Mouse (Mus musculus) layer of hippocampus, postnatal 36 days (tissue): ENCODE measurements at regions not wholly inside any gene's neighbourhood (a gene's known extent, or its start where the extent isn't known, plus 50 kb on each side); places are given as distances from the start of the nearest gene placed in this dataset.
A peak's percentile ranks its signal among the peaks of the same experiment; 100 is the strongest.

Experiments
- DNase-seq, 2 experiments: peaks; one replicate each; pipeline ENCODE4 v3.0.0; 2022

DNA sequence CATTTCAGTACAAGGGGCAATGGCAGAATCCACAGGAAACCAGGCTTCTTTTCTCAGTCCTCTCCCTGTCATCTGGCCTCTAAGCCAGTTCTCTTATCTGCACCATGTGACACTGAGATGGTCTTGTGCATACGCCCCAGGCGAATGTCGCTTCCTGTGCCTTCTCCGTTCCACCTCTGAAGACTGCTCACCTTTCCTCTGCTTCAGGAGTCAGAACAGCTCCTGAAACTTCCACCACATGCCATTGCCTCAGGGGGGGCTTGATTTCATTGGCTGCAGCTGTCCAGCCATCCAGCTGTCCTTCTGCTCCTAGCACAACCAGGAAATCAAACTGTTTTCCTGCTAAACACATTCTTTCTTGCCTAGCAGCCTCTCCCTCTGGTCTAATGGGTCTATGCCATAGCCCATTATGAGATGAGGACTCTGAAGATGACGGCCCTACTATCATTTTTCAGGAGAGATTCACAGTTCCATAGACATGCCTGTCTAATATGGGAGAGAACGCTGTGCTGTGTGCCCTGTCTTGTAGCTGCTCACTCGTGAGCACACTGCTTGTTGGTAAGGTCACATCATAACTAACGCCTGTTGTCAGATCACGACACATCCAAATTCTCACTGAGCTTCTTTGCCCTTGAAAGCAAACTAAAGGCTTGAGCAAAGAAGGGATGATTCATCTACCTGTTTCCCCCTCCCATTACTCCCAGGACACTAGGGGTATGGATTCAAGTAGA, 129.9 kb upstream of the Fmo9 start:
- DNase-seq: no peak

GRCm38 (mm10) chr1:166812072-166812461, 130.4 kb upstream of the Fmo9 start:
- no peak for DNase-seq

DNA sequence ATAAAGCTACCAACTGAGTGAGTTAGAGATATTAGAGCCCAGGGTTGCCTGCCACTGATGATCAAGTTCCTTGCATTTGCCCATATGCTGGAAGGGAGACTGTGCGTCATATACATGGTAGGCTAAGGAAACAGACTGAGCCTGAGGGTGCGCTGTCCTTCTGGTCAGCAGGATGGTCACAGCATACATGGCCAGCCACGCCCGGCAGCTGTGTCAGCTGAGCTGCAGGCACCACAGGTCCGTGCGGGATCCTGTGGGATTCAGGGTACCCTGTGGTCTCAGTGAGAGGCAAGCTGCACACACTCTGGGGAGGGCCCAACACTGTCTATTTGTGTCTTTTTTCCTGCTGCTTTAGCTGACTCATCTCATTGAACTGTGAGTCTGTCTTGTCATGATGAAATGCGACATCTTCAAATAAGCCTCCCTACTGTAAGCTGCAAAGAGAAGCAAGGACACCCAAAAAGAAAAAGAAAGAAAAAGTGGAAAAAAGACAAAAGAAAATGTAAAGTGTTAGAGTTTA, 131.3 kb upstream of the Fmo9 start:
- no peak for DNase-seq

DNA sequence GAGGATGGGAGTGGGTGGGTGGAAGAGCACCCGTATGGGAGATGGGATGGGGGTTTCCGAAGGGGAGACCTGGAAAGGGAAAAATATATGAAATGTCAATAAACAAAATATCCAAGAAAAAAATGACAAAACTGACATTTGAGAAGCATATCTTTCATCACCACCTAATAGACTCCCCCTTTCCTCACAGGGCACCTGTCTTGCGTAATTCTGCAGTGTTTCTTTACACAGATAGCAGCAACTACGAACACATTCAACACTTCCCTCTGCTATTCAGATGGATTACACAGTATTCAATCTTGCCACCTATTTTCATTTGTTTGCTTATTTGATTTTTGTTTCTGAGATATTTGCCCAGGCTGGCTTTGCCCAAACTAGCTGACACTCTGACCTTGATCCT, 136.3 kb upstream of the Fmo9 start:
- DNase-seq: no peak

DNA sequence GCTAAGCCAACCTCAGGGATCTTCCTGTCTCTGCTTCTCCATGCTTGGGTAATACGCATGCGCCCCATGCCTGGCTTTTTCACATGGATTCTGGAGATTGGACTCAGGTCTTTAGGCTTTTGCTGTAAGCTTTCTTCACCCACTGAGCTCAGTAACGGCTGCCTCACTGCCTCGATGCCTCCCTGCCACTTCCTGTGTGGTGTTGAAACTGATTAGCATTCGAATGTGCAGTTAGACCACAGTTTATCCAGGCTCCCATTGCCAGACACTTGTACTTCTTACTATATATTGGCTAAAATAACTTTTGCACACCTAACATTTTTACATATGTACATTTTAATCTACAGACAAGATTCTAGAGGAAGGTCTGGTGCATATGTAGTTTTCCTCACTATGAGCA, 137.0 kb upstream of the Fmo9 start:
- DNase-seq: no peak

- no peak for DNase-seq
Measured at GRCm38 (mm10) chr1:166819420-166819819, 137.8 kb upstream of the Fmo9 start.

DNA sequence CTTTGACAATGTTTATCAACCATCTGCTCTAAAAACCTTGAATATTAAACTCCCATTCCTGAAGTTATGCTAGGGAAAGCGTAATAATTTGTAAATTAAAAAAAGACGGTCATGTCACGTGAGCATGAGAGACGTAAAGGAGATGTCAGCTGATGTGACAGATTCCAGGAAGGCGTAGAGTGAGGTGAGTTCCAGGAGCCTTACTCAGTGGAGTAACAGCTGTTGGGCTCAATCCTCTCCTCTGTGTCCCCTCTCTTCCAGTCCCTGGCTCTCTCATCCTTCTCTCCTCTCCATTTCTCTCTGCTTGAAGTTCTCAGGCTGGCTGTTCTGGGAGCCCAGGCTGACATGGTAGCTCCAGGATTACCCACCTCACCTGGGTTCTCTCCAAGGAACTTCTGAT, 138.4 kb upstream of the Fmo9 start:
- no peak for DNase-seq

- no peak for DNase-seq
Measured at GRCm38 (mm10) chr1:166821146-166821545, 139.5 kb upstream of the Fmo9 start.

DNA sequence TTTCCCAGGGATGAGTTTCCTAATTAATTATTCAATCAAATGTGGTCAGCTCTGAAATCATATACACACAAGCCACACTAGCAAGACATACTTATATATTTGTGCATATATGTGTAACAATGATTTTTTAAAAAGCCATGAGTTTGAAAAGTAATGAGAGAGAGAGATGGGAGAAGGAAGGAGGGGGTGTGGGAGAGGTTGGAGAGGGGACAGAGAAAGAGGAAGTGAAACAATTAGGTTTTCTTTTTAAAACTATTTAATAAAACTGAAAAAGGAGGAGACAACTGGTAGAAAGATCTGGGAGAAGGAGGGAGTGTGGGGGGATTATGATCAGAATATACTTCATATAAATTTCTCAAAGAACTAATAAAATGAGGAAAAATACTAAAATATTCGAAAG, 155.7 kb upstream of the Fmo9 start:
- no peak for DNase-seq

DNA sequence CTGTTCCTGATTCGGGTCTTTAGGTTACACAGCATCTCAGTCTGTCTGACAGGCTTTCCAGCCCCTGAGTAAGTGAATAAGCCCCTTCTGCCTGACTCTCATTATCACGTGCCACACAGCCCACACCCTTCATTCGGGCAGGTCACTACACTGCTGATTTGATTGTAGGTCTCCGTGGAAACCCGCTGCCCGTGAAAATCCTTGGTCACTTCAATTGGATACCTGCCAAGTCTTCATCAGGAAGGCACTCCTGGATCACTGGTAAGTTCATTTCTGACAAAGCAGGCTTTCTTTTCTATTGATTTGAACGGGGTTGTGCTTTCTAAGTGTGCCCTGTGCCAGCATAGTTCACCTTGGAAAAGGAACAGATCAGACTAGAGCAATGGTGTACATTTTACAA, 158.2 kb upstream of the Fmo9 start:
- no peak for DNase-seq

DNA sequence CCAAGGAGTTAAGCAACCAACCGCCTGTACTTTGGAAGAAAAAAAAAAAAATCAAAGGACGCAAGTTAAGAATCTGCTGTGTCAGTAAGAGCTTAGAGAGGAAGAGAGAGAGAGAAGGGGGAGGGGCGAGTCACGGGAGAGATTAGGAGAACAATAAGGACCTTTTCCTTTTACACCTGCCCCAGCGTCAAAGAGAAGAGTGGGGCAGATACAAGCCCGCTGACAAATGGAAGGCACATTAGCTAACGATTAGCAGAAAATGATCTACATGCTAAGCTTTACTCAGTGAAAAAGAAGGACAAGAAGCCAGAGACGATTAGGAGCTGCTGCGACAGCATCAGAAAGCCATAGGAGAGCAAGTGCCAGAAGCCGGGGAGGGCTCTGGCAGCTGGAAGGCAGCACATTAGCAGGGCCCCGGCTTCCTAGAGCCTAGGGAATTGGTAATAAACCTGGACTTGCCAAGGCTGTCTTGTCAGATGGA, 157.8 kb upstream of the Fam78b start:
- DNase-seq: no peak

DNA sequence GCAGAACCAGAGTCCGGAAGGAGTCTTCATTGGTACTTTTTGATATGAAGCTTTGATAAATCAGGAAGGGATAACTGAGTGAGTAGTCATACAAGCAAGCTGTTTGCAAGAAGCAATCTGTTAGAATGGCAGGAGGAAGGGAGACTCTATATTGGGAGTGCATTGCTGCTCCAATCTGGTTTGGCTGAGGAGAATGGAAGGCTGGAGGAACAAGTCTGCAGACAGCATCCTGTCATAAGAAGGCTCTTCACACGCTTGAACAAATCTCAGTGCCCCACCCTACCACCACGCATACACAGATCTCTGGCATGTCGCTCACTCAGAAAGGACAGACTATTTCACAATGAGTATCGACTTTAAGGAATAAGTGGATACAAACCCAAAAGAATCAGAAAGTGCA, 154.7 kb upstream of the Fam78b start:
- DNase-seq: peak in 1 of 2 experiments; percentile 6

GRCm38 (mm10) chr1:166847233-166847632, 154.0 kb upstream of the Fam78b start:
- DNase-seq: no peak

- DNase-seq: no peak
Measured at GRCm38 (mm10) chr1:166848015-166848535, 153.1 kb upstream of the Fam78b start.

GRCm38 (mm10) chr1:166855988-166856387, 145.2 kb upstream of the Fam78b start:
- no peak for DNase-seq

GRCm38 (mm10) chr1:166866256-166866655, 135.0 kb upstream of the Fam78b start:
- DNase-seq: no peak

- no peak for DNase-seq
Measured at GRCm38 (mm10) chr1:166871258-166871657, 130.0 kb upstream of the Fam78b start.

DNA sequence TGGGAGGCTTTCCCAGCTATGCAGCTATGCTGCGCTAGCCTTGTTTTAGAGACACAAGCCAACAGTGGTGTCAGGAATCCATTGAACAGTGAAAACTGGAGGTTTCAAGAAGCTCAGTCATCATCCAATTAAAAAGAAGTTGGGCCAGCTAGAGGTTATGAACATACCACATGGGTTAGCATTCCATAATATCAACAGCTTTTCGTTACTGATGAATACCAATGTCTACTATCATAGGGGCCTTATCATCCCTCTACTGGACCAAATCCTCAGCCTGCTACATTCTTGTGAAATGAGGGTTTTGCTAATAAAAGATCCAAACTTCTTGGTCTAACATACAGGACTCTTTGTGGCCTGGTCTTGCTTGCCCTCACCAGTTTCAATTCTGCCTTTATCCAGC, 124.8 kb upstream of the Fam78b start:
- no peak for DNase-seq

- DNase-seq: no peak
Measured at GRCm38 (mm10) chr1:166883215-166883614, 118.0 kb upstream of the Fam78b start.

DNA sequence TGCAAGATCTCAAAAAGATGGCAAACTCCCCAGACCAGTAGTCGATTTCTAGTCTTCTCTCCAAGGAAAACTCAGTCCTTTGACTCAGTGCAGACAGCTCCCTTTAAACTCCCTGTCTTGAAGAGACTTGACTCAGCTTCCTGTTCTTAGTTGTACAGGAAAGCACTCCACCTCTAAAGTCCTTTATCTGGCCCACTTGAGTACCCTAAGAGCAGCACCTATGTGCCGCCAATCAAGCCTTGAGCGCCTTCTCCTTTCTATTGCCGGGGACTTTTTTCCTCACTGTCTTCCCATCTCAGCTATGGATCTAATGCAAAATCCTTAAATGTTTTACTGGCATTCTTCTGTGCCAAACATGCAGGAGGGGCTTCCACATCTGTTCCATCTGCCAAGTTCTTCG, 105.3 kb upstream of the Fam78b start:
- no peak for DNase-seq

DNA sequence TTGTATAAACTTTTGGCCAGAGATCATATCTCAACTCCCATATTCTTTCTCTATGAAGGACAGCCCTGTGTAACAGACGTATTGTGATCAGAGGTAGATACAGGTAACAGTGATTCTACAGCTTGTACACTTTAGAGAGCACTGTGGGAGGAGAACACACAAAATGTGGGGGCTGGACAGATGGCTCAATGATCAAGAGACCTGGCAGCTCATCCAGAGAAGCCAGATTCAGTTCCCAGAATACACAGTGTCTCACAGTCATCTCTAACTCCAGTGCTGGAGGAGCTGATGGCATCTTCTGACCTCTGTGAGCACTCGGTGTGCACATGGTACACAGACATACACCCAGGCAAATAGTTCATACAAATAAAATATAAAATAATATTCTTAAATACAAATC, 102.5 kb upstream of the Fam78b start:
- peak; percentile 29 to 35 for DNase-seq

DNA sequence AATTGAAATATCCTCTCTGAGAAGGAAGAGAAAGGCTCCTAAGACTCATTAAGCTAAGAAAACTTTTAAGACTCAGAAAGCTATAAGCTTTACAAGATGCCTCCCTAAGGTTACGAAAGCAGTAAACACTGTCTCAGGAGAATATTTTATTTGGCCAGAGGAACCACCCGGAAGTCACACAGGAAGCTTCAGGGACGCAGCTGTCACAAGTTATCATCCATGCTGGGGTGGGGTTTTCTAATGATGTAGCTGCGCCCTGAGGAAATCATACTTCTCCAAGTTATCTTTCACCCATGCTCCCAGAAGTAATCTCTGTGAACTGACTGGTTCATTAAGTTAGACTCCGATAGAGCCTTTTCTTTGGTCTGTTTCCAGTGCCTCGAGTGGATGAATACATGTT, 102.0 kb upstream of the Fam78b start:
- DNase-seq: no peak

DNA sequence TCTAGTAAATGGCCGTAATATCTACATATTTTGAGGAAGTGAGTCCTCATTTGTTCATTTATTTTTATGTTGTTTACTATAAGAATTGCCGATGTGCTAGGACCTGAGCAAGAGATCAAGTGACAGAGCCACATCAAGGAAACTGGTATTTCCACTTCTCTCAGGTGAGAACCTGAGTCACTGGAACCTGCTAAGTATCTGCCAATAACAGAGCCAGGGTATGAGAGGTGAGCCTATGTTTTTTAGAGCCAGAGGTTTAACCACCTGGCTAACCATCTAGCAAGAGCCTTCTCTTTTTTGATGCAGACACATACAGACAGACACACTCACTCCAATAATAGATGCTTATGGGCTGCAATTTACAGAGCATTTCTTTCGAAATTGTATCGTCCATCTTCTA, 101.2 kb upstream of the Fam78b start:
- DNase-seq: no peak

DNA sequence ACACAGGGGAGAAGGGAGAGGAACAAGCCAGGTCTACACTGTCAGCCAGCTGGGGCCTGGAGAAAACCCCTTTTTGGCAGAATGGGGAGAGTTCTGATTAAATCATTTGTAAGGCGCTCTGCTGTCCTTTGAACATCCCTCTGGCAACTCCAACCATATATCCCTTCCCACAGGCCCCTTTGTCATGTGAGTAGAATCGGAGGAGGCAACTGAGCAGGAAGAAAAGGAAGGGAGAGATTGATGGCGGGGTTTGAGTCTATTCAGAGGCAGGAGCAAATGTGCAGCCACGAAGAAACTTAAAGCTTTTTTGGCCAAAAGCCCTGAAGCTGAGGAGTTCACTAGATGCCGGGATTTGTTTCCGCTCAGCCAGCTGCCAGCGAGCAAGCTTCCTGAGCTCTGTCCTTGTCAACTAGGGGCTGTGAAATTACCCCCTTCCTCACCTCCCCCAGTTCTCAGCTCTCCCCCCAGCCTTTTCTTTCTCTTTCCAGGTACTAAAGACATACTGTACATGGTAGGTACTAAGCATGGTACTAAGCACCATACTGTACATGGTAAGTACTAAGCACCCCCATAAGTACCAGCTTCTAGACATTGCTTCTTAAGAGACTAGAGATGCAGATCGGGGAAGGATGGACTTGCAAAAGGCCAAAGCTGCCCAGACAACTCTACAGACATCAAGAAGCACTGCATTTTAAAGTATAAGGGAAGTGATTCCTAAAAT, 100.6 kb upstream of the Fam78b start:
- no peak for DNase-seq
